Mouse (Mus musculus) kidney, adult 8-10 months (tissue): ENCODE data around the gene Foxm1.
A peak's percentile ranks its signal among the peaks of the same experiment; 100 is the strongest.
"Not testable (repeated sequence)": the region's sequence is repeated elsewhere in the genome, so short reads cannot be mapped to it uniquely, and the experiment has no call there.

ENCODE experiments used
- DNase-seq, 2 experiments: peaks; one replicate each; pipeline ENCODE4 v3.0.0; 2022

The Foxm1 gene

GRCm38 (mm10) chr6:128376371-128377085 lies 13.8 kb downstream of the Foxm1 start:
- no peak for DNase-seq

GRCm38 (mm10) chr6:128379636-128380035 lies 16.9 kb downstream of the Foxm1 start:
- no peak for DNase-seq

GRCm38 (mm10) chr6:128380594-128381167 lies 17.9 kb downstream of the Foxm1 start:
- not testable (repeated sequence) for DNase-seq

GRCm38 (mm10) chr6:128381254-128381653 lies 18.5 kb downstream of the Foxm1 start:
- DNase-seq = no peak

DNA sequence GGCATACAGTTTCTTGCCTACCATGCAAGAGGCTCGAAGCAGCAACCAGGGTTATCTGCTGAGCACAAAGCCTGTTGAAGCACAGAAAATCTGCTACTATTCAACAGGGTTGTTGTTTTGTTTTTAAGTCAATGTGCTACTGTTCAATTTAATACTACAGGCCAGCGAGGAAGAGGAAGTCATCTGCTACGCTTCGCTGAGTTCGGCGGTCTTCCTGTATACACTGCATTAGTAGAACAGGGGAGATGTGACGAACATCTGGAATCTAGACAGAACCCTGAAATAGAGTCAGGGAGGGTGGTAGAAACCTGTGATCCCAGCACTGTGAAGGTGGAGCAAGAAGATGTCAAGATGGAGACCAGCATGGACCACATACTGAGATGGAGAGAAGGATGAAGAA lies 21.0 kb downstream of the Foxm1 start:
- DNase-seq = no peak

GRCm38 (mm10) chr6:128385026-128385425 lies 22.3 kb downstream of the Foxm1 start:
- no peak for DNase-seq

DNA sequence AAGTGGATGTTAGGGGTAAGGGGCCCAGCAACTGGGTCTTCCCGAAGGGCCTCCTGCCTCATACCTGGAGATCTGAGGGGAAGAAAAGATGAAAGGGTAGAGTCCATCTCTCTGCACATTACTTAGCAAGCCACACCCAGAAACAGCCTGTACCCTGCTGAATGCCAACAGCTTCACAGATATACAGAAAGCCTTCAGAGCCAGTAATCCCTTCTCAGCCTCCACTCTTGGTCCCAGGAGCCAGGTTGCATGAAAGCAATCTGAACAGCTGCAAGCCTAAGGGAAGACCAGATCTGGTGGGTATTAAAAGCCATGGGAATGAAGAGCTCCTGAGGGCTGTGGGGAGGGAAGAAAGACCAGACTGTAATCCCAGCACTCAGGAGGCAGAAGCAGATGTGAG lies 26.4 kb downstream of the Foxm1 start:
- no peak for DNase-seq

DNA sequence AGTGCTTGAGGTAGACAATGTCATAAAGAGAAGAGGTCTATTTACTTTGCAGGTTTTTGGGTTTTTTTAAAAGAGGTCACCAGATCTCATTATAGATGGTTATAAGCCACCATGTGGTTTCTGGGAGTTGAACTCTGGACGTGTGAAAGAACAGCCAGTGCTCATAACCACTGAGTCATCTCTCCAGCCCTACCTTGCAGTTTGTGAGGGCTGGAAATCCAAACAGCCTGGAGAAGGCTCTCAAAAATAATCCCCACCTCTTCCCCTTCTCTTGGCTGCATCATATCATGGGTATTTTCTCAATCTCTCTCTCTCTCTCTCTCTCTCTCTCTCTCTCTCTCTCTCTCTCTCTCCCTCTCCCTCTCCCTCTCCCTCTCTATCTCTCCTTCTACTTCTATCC lies 27.9 kb downstream of the Foxm1 start:
- DNase-seq = no peak

GRCm38 (mm10) chr6:128397574-128398261 lies 35.0 kb downstream of the Foxm1 start:
- peak; percentile 80 to 81 for DNase-seq

DNA sequence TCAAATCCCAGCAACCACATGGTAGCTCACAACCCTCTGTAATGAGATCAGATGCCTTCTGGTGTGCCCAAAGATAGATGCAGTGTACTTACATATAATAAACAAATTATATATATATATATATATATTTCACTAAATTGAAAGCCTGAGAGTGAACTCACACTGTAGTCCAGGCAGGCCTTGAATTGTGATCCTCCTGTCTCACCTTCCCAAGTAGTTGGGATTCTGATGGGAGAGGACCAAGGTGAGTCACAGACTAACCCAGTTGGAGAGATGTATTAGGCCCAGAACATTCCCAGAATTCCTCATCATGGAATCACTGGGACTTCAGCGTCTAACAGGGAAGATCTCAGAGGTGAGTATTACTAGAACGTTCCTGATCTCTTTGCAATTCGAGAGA lies 36.2 kb downstream of the Foxm1 start, which contains the start of gene Nrip2:
Nrip2 (plus strand) TSS at position 301 of the 400 bp plus-strand sequence.
- no peak for DNase-seq

GRCm38 (mm10) chr6:128399421-128400185 lies 36.8 kb downstream of the Foxm1 start:
- peak; percentile 20 to 23 for DNase-seq

DNA sequence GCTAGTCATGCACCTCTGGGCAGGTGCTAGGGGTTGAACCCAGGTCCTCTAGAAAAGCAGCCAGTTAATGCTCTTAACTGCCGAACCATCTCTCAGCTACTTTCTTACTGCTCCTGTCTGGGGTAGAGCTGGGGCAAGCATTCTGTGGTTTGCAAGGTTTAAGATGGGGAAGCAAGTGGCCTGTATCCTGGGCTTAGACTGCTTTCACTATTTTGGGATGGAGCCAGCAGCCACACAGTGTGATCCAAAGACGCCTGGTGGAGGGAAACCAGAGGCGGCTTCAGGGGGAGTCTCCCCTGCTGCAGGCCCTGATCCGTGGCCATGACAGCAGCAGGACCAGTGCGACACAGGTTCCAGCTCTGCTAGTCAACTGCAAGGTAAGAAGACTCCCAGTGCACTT lies 41.9 kb downstream of the Foxm1 start:
- no peak for DNase-seq

DNA sequence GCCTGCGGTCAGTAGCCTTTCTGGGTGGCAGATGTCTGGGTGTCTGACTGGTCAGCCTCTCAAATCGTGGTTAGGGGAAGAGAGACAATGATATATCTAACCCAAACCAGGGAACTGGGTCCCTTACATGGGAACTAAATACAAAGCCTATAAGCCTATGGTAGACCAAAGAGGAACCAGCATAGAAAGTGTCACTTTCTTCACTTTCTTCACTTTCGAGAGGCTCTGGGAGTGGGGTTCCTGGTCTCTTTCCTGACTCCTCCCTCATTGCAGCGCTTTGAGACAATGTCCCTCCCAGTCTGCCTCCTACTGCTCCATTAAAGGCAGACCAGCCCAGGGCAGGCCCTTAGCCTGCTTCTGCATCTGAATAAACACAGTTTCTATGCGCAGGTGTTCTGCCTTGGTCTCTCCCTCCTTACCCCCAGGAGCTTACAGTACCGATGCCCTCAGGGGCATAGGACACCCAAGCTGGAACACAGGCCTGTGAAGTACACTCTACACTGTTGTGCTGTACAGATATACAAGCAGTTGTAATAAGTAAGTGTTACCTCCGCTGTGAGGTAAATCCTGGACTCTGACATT lies 45.9 kb downstream of the Foxm1 start:
- peak; percentile 22 to 25 for DNase-seq

DNA sequence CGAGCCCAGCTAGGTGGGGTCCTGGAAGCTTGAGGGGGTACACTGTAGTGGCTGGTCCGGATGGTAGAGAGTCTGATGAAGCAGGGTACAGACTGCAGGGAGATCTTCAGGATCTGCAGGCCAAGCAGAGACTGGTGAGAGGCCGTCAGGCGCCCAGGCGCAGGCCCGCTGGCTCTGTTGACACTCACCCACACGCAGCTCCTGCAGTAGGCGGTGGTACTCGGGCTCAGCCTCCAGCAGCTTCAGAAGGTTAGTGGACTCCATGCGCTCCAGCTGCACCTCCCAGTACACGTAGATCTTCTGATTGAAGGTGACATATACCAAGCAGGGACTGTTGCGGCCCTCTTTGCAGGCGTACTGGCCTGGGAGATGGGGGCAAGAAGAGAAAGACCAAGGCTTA lies 47.5 kb downstream of the Foxm1 start:
- no peak for DNase-seq

DNA sequence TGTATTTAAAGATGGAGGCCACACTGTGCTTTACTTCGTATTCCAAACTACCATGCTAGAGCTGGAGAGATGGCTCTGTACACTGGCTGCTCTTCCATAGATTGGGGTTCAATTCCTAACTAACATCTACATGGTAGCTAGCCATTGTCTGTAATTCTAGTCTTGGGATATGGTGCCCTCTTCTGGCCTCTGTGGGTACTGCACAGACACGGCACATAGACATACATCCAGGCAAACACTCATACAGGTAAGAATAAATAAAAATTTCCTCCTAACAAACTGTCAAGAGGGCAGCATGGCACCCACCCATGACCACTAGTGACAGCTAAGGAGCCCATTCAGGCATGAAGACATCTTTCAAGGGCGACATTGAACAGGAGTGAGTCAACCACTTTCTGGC lies 48.3 kb downstream of the Foxm1 start:
- peak; percentile 52 to 88 for DNase-seq

- no peak for DNase-seq
Observed at GRCm38 (mm10) chr6:128416169-128416568, 53.4 kb downstream of the Foxm1 start.

DNA sequence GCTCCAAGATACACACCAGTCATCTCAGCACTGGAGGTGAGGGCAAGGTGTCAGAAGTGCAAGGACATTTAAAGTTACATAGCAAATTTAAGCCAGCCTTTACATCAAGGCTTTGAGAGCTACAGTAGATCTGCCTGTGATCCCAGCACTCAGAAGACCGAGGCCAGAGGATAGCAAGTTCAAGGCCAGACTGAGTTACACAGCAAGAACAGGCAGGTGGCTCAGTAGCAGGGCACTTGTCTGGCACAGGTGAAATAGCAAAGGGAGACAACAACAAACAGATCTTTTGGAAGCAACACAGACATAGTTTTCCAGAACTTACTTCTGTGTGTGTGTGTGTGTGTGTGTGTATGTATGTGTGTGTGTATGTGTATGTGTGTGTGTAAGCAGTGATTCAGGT lies 55.3 kb downstream of the Foxm1 start:
- no peak for DNase-seq

DNA sequence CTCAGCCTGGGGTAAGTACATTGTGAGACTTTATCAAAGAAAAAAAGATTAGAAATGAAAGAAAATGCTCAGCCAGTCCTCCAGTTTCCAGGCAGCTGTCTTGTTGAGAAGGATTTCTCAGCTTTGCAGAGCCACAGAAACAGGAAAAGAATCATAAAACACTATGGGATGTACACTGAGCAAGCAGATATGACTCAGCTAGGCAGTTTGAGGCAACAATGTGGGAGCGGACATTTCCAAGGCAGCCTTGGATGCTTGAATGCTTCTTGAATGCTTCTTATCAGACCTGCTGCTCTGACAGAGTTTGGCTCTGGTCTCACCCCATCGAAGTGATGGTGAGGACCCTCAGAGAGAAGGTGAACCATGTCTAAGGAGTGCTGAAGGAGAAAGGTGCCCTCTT lies 58.3 kb downstream of the Foxm1 start:
- no peak for DNase-seq

DNA sequence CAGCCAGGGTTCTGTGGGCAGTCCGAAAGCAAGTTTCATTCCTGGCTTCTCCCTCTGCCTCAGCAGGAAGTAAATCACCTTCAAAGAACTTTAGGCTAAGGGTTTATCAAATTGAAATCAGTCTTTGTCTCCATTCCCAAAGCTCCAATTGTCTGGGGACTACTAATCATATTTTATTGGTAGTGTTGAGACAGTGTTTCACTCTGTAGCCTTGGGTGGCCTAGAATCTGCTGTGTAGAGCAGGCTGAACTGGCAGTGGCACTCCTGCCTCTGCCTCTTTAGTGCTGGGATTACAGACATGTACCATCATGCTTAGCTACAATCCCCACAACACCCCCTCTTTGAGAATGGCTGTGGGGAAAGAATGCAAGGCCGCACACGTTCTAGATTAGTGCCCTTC lies 58.7 kb downstream of the Foxm1 start:
- DNase-seq = no peak

GRCm38 (mm10) chr6:128423496-128424268 lies 60.9 kb downstream of the Foxm1 start:
- DNase-seq = no peak

- peak; percentile 96 to 97 for DNase-seq
Observed at GRCm38 (mm10) chr6:128424269-128425019, 61.7 kb downstream of the Foxm1 start, which contains the start of gene Itfg2. Itfg2 (minus strand) TSS chr6:128424931.
